Mouse (Mus musculus): ENCODE results near the gene Fads6.

DNA sequence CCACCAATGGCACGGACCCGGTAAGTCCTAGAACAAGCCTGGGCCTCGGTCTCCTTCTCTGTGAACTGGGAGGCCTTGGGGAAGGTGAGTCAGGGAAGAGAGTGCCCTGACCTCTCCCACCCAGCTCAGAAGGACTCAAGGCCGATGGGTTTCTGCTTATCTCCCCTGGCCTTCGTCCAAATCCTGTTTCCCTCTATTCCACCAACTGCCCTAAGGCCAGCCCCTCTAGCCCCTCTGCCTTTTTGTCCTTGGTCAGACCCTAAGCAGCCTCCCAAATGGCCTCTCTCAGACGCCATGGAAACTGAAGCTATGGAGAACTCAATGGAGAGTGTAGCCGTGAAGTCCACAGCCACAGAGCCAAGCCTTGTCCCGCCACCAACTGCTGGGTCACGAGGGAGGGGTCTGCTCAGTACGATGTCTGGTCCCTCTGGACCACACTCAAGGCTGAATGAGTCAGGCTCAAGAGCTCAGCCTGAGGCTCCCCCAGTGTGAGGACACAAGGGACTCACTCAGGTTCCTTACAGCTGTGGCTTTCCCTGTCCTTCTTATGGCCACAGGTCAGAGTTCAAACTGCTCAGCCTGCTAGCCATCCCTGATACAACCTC, 24.5 kb downstream of the Fads6 start:
- no peak for TF ChIP-seq CTCF (conservative IDR thresholded peaks at IDR 0.05; ENCODE audit: low read length)
- no peak for TF ChIP-seq NANOG (IDR thresholded peaks at IDR 0.05; ENCODE audit: borderline replicate concordance, low read length)

Measured in E14TG2a.4 (cell line).